Mouse (Mus musculus) lung, embryonic 14.5 days (tissue): ENCODE results near the gene Arhgdia. TPM values are rescaled to one million over a fixed set of nuclear protein-coding genes. Genes with fewer than 3 reads are reported as not detected.

ENCODE experiments used
- ATAC-seq: fragments of 200-750 bp; cut with Nextera tagmentation; 2 replicates; pipeline ENCODE4 v1.8.0; 2017; ENCODE audit warnings: mild to moderate bottlenecking, moderate TSS enrichment, moderate library complexity; ENCODE audit not compliant: insufficient read depth
- DNase-seq: peaks from one replicate; pipeline ENCODE4 v3.0.0-alpha.2; 2015
- H3K27ac ChIP-seq: fragments of 300-500 bp; sonication (generic); 2 replicates; pipeline ENCODE4 v1.5.1; 2014; ENCODE audit warnings: low read depth, mild to moderate bottlenecking, moderate library complexity
- H3K27me3 ChIP-seq: fragments of 300-500 bp; sonication (generic); 2 replicates; pipeline ENCODE4 v1.6.1; 2014; ENCODE audit warnings: low read length, control low read depth; ENCODE audit not compliant: insufficient read depth
- H3K36me3 ChIP-seq: fragments of 300-500 bp; sonication (generic); 2 replicates; pipeline ENCODE4 v1.6.1; 2014; ENCODE audit warnings: control low read depth; ENCODE audit not compliant: insufficient read depth
- H3K4me1 ChIP-seq: fragments of 300-500 bp; sonication (generic); 2 replicates; pipeline ENCODE4 v1.6.1; 2014; ENCODE audit warnings: antibody characterized with exemption, control low read depth; ENCODE audit not compliant: insufficient read depth
- H3K4me2 ChIP-seq: fragments of 300-500 bp; sonication (generic); 2 replicates; pipeline ENCODE4 v1.6.1; 2014; ENCODE audit warnings: mild to moderate bottlenecking
- H3K4me3 ChIP-seq: fragments of 300-500 bp; sonication (generic); 2 replicates; pipeline ENCODE4 v1.5.1; 2014; ENCODE audit warnings: low read depth, low read length
- H3K9ac ChIP-seq: fragments of 300-500 bp; sonication (generic); 2 replicates; pipeline ENCODE4 v1.6.1; 2014
- H3K9me3 ChIP-seq: fragments of 300-500 bp; sonication (generic); 2 replicates; pipeline ENCODE4 v1.6.1; 2016; ENCODE audit warnings: low read depth, low read length, control low read depth
- CTCF ChIP-seq: IDR thresholded peaks from 2 replicates; pipeline ENCODE4 v1.5.1; 2016; ENCODE audit warnings: antibody characterized with exemption, low read depth
- WGBS: fragments of 180-500 bp; shearing (Covaris S2); extraction: QIAGEN DNeasy Blood & Tissue Kit; methylation state at CpG from one replicate; pipeline ENCODE4 v1.1.7; 2014; 5-methylcytosine and 5-hydroxymethylcytosine counted together
- polyA plus RNA-seq: library from polyadenylated mRNA; unstranded; fragments of >200 nt; fragmentation: Nextera tagmentation; extraction: Ambion mirVana; gene quantifications from 2 replicates; pipeline ENCODE4 v1.2.1, GENCODE M21; 2014

Arhgdia gene
- polyA plus RNA-seq, 1 experiment from 2014 or later: 734 TPM

- no peaks in the 10 kb centered on the region for H3K27me3 ChIP-seq
Measured at GRCm38 (mm10) chr11:120618619-120619535, 37.5 kb upstream of the Arhgdia start.

DNA sequence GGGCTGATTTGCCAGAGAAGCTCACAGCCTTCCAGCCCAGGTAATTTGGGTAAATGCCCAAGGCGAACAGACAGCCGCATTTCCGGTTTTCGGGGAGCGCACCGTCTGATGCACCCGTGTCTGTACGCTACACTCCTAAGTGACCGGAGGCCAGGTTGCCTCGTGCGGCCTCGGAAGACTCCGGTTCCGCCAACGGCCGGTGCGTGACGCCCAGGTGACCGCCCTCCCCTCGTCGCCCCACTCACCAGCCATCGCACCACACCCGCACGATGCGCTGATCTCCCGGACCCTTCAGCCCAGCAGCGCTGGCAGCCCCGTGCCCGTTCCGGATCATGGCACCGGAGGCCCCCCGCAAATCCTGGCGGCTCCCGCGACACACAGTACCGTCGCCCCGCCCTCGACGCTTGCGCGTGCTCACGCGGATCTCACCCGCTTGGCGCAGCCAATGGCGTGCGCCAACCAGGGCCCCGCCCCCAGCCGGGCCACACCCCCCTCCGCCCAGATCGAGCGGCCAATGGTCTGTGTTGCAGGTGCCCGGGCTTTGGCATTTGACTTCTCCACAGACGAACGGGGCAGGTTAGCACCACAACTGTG, 36.2 kb upstream of the Arhgdia start, which contains the start of gene Pcyt2:
Pcyt2 (minus strand) TSS at position 418 of the 594 bp plus-strand sequence.
- Histone ChIP-seq H3K9ac (peak within 1 kb of the TSS; percentile 74), H3K27ac (peak within 1 kb of the TSS; percentile 42; the same call in 1 of the 2 replicates), H3K4me2 (peak within 1 kb of the TSS; percentile 92), H3K36me3 (peaks cover 71% of the 10 kb centered on the region), H3K4me1 (peaks cover 4% of the 10 kb centered on the region; the same call in 1 of the 2 replicates), H3K9me3 (no peaks in the 10 kb centered on the region), H3K4me3 (peak within 1 kb of the TSS; percentile 87), H3K27me3 (no peaks in the 10 kb centered on the region)
- no peak for TF ChIP-seq CTCF
- peak; percentile 93 for ATAC-seq
- under 1% methylated on average over 56 of the region's 56 CpGs for WGBS
- DNase-seq: peak; percentile 95

More at GRCm38 (mm10) chr11:120618619-120619535, 37.5 kb upstream of the Arhgdia start:
- Histone ChIP-seq H3K36me3 (peaks cover 71% of the 10 kb centered on the region), H3K4me3 (no peak overlapping the region), H3K27ac (no peak overlapping the region), H3K4me1 (peaks cover 4% of the 10 kb centered on the region; the same call in 1 of the 2 replicates), H3K9ac (no peak overlapping the region), H3K9me3 (no peaks in the 10 kb centered on the region), H3K4me2 (no peak overlapping the region)
- 91% methylated on average over 25 of the region's 25 CpGs for WGBS
- ATAC-seq: no peak
- TF ChIP-seq CTCF: no peak
- no peak for DNase-seq

- no peak for TF ChIP-seq CTCF
- peak overlapping the region; percentile 74 for H3K9ac ChIP-seq
- H3K27ac ChIP-seq: no peak overlapping the region
- H3K4me2 ChIP-seq: peak overlapping the region; percentile 92
- DNase-seq (no peak), ATAC-seq (no peak)
- H3K4me3 ChIP-seq: peak overlapping the region; percentile 87
- no peaks in the 10 kb centered on the region for H3K27me3 ChIP-seq
- no peaks in the 10 kb centered on the region for H3K9me3 ChIP-seq
- 41% methylated on average over 4 of the region's 4 CpGs for WGBS
- peaks cover 4% of the 10 kb centered on the region; the same call in 1 of the 2 replicates for H3K4me1 ChIP-seq
- peaks cover 72% of the 10 kb centered on the region for H3K36me3 ChIP-seq
Measured at GRCm38 (mm10) chr11:120616617-120617294, 35.3 kb upstream of the Arhgdia start.

DNA sequence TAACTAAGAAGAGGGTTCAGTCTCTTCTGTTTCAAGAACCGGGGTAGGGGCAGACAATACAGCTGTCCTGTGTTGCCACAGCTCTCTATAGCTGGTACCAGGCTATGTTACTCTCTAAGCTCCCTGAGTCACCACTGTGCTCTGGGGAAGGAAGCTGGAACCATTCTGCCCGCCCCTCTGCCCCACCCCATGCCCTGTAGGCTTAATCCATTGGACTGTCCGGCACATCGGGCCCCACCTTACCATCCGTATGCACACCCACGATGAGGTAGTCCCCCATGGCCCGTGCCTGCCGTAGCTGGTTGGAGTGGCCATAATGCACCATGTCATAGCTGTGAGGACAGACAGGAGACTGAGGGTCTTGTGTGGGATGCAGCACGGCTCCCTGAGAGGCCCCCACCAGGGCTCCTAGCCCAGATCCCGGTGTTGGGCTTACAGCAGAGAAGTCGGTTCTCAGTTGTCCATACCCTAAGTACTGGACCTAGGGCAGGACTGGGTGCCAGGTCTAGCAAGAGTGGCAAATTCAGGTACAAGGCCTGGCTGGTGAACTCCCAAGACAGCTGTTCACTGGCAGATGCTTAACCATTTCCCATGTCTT, 34.3 kb upstream of the Arhgdia start:
- Histone ChIP-seq H3K27ac (no peak overlapping the region), H3K4me2 (no peak overlapping the region), H3K9me3 (no peaks in the 10 kb centered on the region), H3K4me1 (peaks cover 4% of the 10 kb centered on the region; the same call in 1 of the 2 replicates), H3K36me3 (peaks cover 74% of the 10 kb centered on the region), H3K4me3 (no peak overlapping the region), H3K9ac (no peak overlapping the region), H3K27me3 (no peaks in the 10 kb centered on the region)
- no peak for DNase-seq
- no peak for ATAC-seq
- TF ChIP-seq CTCF: no peak
- 90% methylated on average over 11 of the region's 11 CpGs for WGBS

DNA sequence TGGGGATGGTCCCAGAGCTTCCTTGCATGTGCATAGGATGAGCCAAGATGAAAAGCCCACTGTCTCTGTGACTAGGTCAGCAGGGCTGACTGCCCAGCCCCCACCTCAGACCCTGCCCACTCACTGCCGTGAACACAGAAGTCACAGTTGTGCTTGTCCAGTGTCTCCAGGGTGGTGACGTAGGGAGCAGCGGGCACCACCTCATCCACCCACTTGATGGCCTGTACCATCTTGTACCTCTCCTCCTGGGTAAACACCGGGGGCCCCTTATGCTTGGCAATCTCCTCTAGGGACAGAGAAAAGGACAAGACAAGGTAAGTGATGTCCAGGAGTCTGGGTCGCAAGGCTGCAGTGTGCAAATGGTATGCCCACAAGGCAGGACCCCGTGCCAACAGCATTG, 33.7 kb upstream of the Arhgdia start:
- DNase-seq: no peak
- no peak overlapping the region for H3K4me2 ChIP-seq
- TF ChIP-seq CTCF: no peak
- no peak for ATAC-seq
- H3K4me3 ChIP-seq: no peak overlapping the region
- 92% methylated on average over 6 of the region's 6 CpGs for WGBS
- no peaks in the 10 kb centered on the region for H3K9me3 ChIP-seq
- no peaks in the 10 kb centered on the region for H3K27me3 ChIP-seq
- no peak overlapping the region for H3K27ac ChIP-seq
- H3K36me3 ChIP-seq: peaks cover 73% of the 10 kb centered on the region
- no peak overlapping the region for H3K9ac ChIP-seq
- peaks cover 4% of the 10 kb centered on the region; the same call in 1 of the 2 replicates for H3K4me1 ChIP-seq

DNA sequence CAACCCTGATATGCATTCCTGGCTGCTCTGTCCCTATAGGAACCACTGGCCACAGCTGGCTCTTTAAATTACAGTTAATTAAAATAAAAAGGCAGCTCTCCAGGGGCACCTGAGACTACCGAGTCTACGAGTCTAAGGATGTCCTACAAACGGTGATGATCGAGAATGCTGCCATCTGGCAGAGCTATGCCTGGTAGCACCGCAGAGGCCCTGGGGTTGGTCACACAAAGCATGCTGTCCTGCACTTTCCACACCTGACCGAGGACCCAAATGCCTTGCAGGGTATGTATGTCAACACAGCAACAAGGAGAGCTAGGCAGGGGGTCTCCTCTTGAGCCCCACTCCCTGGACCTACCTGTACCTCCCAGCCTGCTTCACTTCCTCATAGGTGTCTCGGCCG, 32.6 kb upstream of the Arhgdia start:
- Histone ChIP-seq H3K36me3 (peaks cover 71% of the 10 kb centered on the region), H3K4me1 (peaks cover 4% of the 10 kb centered on the region; the same call in 1 of the 2 replicates), H3K9me3 (no peaks in the 10 kb centered on the region), H3K27ac (no peak overlapping the region), H3K9ac (no peak overlapping the region), H3K4me3 (no peak overlapping the region), H3K27me3 (no peaks in the 10 kb centered on the region), H3K4me2 (no peak overlapping the region)
- no peak for ATAC-seq
- 88% methylated on average over 8 of the region's 8 CpGs for WGBS
- no peak for TF ChIP-seq CTCF
- no peak for DNase-seq
